Mouse (Mus musculus): ENCODE results near the gene Guca2a.

Guca2a gene

DNA sequence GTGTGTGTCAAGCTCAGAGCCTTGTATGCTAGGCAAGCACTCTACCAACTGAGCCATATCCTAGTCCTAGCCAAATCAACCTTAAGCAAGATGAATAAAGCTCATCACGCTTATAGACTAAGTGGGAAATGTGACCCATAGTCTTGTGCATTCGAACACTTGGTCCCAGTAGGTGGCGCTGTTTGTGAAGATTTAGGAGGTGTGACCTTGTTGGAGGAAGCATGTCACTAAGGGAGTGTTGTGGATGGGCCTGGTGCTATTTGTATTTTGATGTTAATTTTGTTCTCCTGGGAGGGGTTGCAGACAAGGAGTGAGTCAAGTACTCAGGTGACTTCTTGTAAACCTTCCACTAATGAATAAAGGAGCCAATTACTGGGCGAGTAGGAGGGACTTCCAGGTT, 5.2 kb downstream of the Guca2a start:
- no peak for DNase-seq (ENCODE audit: low spot score in 2 of 2)

DNA sequence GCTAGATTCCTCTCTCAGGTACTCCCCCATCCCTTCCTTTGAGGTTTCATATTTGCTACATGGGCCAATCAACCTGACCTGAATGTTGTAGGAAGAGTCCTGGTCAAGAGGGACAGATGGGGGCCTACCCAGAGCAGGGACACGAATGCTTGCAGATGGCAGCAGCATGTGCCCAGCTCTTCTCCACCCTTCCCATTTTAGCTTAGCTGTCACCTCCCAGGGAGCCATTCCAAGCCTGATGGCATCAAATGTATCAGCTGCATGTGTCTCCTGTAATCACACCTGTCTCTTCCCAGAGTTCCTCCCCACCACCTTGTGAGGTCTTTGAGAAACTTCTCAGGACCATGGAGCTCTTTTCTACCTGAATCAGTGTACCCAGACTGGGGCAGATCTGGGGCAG, 19.5 kb downstream of the Guca2a start:
- DNase-seq (ENCODE audit: low spot score in 2 of 2): no peak

DNA sequence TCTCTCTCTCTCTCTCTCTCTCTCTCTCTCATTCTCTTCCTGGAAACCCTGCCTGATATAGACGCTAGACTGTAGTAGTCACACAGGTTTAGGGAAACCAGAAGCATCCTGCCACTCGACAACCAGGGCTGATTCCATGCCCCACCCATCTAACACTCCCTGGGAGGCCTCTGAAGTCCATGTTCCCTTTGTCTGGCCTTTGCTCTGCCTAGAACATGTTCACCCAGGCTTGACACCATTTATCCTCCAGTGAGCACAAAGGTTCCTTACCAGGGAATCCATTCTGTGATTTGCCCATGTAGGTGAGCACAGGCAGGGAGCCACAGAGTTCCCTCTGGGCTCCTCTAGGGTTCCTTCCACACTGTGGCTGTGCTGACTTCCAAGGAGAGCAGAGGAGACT, 20.7 kb downstream of the Guca2a start:
- no peak for DNase-seq (ENCODE audit: low spot score in 2 of 2)

DNA sequence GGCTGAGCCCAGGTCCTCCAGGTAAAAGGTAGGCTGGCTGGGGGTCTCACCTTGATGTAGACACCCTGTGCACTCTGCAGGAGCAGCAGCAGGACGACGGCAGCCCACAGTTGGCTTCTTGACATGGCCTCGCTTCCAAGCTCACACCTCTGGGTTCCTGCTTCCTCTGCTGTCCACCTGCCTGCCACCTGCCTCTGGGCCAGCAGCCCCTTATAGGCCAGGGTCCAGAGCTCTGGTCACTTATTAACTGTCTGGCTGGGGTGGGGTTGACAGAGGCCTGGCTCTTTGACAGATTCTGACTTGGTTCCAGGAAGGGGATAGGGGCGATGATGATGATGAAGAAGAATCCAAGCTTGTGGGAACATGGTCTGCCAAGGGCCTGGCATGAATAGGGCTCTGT, 21.2 kb downstream of the Guca2a start, which contains the start of gene Guca2b:
Gene Guca2b, minus strand, starts transcription at position 224 of the 400 bp plus-strand sequence.
- no peak for DNase-seq (ENCODE audit: low spot score in 2 of 2)

DNA sequence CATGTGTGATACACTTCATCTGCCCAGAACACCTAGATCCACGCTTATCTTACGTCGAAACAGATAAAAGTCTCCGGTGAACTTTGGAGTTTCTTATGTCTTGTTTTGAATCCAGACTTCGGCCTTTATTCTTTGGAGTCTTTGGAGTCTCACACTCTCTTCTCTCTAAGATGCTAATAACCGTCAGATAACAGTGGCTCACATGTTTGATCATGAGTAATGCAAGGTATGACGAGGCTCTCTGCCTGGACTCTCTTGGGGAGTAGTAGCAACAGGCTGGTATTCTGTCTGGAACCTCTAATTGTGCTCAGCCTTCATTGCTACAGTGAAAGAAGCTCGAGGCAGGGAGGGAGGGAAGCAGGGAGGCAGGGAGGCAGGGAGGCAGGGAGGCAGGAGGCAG, 22.5 kb downstream of the Guca2a start:
- DNase-seq (ENCODE audit: low spot score in 2 of 2): no peak

DNA sequence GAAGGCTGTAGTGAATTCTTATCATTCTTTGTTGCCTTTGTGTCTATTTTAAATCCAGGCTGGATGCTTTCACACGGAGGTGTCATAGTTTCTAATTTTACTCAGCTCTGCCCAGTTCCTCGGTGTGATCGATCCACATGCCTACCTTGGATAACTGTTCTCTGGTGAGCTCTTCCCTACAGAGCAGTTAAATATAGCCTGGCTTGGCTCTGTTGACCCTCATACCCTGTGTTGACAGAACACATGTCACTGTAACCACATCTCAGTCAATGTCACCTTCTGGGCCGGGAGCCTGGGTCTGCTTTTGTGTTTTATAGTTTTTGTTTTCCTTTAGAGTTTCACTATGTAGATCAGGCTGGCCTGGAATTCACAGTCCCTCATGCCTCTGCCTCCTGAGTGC, 24.6 kb downstream of the Guca2a start:
- DNase-seq (ENCODE audit: low spot score in 2 of 2): no peak

DNA sequence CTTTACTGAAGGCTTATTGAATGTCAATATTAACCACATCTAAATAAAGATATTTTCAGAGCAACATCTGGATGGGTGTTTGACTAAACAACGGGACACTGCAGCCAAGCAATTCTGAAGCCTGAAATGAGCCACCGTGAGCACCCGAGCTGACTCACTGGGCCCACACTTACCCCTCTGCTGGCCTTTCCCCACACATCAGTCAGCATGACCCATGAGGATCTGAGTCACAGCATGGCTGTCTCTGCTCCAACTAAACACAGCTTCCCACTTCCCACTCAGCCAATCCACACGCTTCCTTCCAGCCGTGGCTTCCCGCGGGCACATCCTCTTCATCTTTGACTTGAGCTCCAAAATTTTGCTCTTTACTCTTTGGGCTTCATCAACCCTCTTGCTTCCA, 25.5 kb downstream of the Guca2a start:
- DNase-seq (ENCODE audit: low spot score in 2 of 2): no peak

DNA sequence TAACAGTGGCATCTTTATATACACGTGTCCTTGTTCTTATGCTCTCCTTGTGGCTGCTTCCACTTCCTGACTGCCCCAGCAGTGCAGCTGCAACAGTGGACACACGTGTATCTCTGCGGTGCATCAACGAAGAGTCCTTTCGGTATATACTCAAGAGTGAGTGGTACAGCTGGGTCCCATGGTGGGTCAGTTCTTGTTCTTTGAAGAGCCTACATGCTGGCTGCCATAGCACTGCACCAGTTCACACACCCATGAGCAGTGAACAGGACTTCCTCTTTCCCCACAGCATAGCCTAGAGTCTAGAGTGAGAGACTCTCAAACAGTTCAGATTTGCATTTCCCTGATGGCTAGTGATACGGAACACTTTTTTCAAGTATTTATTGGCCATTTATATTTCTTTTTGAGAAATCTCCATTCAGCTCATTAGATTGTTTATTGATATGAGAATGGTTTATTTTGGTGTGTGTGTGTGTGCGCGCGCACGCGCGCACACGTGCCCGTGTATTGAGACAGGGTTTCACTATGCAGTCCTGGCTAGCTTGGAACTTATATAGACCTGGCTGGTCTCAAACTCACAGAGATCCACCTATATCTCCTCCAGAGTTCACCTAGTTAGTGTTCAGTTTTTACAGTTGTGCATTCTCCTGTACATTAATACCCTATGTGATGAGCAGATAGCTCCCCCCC, 26.0 kb downstream of the Guca2a start:
- DNase-seq (ENCODE audit: low spot score in 2 of 2): no peak

DNA sequence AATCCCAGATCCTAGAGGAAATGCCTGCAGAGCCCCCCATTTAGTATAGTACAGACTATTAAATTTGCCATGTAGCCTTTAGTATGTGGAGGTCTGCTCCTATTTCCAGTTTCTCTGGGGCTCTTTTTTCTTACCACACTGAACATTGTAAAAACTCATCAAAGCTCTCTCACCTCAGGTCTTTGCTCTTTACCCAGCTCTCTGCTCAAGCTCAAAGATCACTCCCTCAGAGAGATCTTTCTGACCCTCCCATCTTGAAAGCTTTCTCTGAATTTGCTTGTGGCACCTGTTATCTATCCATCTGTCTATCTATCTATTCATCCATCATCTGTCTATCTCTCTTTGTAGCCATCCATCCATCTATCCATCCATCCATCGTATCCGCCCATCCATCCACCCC, 27.7 kb downstream of the Guca2a start:
- DNase-seq (ENCODE audit: low spot score in 2 of 2): no peak

DNA sequence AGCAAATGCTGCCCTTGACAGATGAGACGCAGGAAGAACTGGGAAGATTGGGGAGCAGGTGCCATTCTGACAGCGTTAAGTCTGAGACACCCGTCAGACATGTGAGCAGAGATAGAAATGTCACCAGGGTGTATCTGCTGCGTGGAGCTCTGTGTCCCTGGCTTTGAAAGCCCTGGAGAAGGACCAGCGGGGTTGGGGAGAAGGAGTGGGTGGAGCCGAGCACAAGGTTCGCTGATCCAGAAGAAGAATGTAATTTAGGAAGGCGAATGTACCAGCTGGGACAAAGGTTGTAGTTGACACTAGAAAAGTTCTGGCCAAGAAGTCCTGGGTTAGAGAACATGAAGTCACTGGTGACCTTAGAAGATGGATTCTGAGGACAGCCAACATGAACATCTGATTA, 28.6 kb downstream of the Guca2a start:
- no peak for DNase-seq (ENCODE audit: low spot score in 2 of 2)

DNA sequence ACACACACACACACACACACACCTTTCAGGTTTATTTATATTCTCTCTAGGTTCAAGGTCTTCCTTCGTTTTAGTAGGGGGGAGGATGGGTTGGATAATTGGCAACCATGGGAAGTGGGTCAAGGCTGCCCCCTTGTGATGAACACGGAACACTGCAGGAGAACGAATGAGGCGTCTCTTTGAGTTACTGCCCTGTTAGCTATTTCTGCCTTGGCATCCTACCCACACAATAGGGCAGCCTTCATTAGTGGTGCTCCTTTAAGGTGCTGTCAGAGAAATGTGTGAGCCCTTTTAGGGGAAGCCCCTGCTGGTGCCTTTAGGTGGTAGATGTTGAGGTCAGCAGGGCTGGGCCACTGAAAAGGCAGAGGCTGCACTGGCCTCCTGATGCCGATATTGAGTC, 29.9 kb downstream of the Guca2a start:
- peak; percentile 15 to 63 for DNase-seq (ENCODE audit: low spot score in 2 of 2)

DNA sequence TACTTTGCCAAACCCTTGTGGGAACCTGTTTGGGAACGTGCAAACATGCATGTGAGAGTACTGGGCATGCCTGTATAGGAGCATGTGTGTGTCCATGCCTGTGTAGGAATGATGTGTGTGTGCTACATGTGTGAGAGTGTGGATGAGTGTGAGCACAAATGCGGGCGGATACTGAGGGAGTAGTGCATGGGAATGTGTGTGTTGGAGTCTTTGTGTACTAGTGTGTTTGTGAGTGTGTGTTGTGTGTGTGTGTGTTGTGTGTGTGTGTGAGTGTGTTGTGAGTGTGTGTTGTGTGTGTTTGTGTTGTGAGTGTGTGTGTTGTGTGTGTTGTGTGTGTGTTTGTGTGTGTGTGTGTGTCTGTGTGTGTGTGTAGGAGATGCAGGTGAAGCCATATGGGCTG, 30.7 kb downstream of the Guca2a start:
- no peak for DNase-seq (ENCODE audit: low spot score in 2 of 2)

DNA sequence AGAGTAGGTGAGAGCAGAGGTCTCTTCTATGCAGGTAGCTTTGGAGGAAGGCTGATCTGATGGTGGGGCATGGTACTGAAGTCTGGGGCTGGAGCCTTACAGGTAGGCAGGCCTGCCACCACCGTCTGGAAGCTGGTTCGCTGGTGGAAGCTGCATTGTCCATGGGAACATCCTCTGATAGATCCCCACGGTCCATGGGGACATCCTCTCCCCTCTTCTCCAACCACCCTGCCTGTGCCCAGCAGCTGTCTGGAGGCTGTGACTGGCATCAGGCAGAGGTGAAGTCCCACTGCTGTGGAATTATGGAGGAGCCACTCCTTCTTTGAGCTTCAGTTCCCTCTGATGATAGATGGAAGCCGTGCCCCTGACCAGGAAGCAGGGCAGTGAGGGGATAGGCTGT, 31.1 kb downstream of the Guca2a start:
- no peak for DNase-seq (ENCODE audit: low spot score in 2 of 2)

DNA sequence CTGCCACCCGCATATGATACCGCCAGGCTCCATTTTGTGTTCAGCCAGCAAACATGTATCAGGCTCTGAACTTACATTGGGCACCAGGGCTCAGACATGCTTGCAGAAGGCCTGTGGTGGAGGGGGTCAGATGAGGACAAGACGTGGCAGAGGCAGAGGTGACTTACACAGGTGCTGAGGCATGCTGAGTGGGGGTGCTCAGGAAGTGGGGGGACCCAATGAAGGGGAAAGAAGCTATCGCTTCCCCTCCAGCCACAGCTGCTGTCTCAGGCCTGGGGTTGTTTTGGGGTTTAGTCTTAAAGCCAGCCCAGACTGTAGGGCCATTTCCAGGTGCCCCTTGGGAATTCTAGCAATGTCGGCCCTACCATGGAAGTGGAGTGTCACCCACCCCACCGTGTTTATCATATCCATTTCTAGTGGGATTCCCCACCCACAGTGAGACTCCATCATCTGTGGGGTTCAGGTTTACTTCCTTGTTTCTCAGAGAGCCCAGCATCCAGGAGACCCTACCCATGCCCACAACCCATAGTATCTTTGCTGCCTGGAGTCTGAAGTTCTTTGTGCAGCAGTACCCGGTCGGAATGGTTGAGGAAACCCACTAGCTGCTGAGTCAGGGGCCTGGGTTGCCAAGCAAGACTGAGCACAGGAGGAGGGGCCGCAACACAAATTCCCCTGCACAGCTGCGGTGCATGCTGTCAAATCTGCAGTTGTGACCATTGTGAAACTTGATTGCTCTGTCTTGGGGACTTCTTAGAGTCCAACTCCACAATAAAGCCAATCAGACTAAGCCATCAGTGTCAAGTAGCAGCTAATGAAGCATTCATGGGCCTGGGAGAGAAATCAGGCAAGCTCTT, 32.1 kb downstream of the Guca2a start:
- peak; percentile 68 to 84 for DNase-seq (ENCODE audit: low spot score in 2 of 2)

DNA sequence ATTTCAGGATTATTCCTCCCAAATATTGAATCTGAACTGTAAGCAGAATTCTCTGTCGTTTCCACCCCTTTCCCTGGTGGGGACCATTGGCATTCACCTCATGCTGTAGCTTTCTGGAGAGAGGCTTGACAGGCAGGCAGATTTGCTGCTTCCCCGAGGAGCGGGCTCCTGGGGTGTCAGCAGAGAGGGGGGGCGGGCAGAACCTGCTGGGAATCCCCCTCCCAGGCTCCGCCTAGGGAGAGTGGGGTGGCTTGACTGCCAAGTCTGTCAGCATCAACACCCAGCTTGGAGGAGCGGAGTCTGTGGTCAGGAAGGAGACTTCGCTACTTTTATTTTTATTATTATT, 32.7 kb downstream of the Guca2a start:
- DNase-seq (ENCODE audit: low spot score in 2 of 2): peak in 1 of 2 experiments; percentile 26

DNA sequence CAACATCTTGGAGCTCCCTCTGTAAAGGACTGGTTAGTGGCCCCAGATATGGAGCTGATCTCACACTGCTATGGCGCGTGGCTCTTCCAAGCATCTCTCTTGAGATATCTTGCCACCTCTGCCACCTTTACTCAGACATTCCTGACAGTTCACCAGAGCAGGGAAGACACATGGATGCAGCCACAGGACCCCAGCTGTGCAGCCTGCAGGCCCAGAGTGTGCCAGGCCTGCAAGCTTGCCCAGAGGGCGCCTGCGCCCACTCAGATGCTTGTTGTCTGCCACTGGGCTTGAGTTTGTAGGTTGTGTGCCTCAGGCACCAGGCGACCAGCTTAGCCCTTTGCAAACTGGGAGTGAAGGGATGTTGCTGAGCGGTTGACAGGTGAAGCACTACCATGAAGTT, 33.2 kb downstream of the Guca2a start:
- DNase-seq (ENCODE audit: low spot score in 2 of 2): peak in 1 of 2 experiments; percentile 11

DNA sequence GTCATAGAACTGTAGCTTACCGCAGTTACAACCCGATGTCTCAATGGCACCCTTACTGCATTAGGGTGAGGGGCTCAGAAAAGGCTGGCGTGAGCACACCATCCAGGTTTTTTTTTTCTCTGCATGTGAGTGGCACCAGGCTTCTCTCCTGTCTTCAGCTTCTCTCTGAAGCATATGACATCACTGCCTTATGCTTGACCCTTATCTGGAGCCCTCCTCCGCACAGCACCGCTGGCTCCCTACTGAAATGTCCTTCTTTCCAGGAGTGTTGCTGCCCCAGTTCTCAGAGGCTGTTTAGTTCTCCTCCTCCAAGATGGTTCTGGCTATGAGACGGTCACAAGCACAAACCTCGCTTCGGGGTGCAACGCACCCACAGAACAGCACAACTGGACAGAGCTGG, 33.7 kb downstream of the Guca2a start:
- no peak for DNase-seq (ENCODE audit: low spot score in 2 of 2)

DNA sequence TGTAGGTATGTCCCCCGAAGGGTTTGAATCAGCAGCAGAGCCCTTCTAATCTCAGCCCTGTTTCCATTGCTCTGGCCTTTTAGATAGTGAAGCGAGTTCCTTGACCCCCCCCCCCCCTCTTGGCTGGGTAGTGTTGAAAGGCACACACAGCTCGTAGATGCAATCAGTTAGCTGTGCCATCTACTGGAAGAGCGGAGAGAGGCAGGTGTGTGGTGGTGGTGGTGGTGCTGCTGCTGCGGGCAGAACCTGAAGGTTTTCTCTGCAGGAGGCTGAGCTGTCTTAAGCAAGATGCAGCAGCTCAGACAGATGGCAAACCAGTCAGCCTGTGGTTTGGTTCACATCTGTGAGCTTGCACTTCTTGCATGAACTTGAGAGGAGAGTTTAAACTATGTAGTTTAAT, 35.2 kb downstream of the Guca2a start:
- DNase-seq (ENCODE audit: low spot score in 2 of 2): peak; percentile 72 to 75

DNA sequence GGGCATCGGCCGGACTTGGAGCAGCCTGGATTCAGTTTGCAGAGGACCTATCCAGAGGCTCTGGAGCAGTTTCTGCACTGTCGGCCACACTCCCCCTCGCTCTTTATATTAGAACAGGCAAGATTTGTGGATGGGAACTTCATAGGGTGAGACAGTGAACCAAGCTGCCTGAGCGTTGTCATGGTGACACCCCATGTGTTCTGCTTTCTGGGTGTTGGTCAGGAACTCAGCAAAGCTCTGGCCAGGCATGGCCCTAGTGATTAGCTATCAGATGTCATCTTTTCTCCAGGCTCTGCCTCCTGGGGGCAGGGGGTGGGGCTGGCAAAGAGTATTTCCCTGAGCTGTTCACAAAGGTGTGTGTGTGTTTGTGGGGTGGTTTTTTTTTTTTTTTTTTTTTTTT, 45.1 kb downstream of the Guca2a start:
- DNase-seq (ENCODE audit: low spot score in 2 of 2): no peak

DNA sequence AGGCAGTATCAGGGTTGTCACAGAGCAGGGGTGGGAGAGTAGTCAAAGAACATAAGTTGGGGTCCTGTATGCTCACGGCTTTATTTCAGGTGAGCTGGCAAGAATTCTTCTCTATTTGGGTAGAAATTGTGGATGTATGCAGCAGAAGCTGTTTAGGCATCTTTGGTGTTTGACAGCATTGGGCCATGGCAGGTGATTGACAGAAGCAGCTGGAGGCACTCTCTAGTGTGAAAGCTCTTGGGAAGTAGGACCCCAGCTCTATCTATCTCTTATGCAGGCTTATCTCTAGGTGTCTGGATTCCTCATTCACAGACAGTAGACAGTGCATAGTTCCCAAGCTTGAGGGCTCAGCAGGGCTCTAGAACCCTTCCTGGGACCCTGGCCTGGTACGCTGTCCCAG, 48.2 kb downstream of the Guca2a start:
- no peak for DNase-seq (ENCODE audit: low spot score in 2 of 2)
